Mouse (Mus musculus) adrenal gland, adult 18-20 months (tissue): ENCODE measurements around the gene Clca3b. TPM values are rescaled to one million over a fixed set of nuclear protein-coding genes. Genes with fewer than 3 reads are reported as not detected.

ENCODE experiments used
- total RNA-seq, 2 experiments: library from RNA; stranded (reverse); gene quantifications; 1 replicate in 1 of 2; 2 replicates in 1 of 2; pipeline ENCODE4 v1.2.3; 2021

Clca3b gene
- total RNA-seq, 2 experiments from 2014 or later: not detected

Other genes starting within 250 kb of the Clca3b start
- 100 to 1,000 TPM; 162 to 278 TPM for gene Sh3glb1, start 129.0 kb downstream of the Clca3b start, total RNA-seq
- gene Clca3a1, start 88.4 kb downstream of the Clca3b start, total RNA-seq: 1 to 10 TPM in 1 of 2 experiments, under 1 TPM in 1; 0.77 to 2.4 TPM
- gene Clca3a2, start 29.9 kb downstream of the Clca3b start, total RNA-seq: not detected
- gene Clca4b, start 83.2 kb upstream of the Clca3b start, total RNA-seq: not detected
- gene Clca4a, start 125.7 kb upstream of the Clca3b start, total RNA-seq: not detected
- not detected for gene Clca1, start 183.4 kb upstream of the Clca3b start, total RNA-seq